Mouse (Mus musculus) right cerebral cortex, postnatal 14 days (tissue): Measurements from ENCODE around the gene Rprd1b.

Source experiments
- DNase-seq: peaks from one replicate; pipeline ENCODE4 v3.0.0; 2022

The Rprd1b gene

GRCm38 (mm10) chr2:158128461-158129130 is 100.3 kb downstream of the Rprd1b start:
- no peak for DNase-seq

GRCm38 (mm10) chr2:158129291-158130002 is 101.2 kb downstream of the Rprd1b start:
- no peak for DNase-seq

GRCm38 (mm10) chr2:158130391-158130986 is 102.2 kb downstream of the Rprd1b start:
- peak; percentile 27 for DNase-seq

GRCm38 (mm10) chr2:158131197-158131835 is 103.0 kb downstream of the Rprd1b start:
- DNase-seq: no peak

GRCm38 (mm10) chr2:158132320-158132719 is 104.0 kb downstream of the Rprd1b start:
- DNase-seq: no peak

GRCm38 (mm10) chr2:158133050-158133449 is 104.8 kb downstream of the Rprd1b start:
- DNase-seq: no peak

GRCm38 (mm10) chr2:158136205-158136604 is 107.9 kb downstream of the Rprd1b start:
- DNase-seq: no peak

- no peak for DNase-seq
These were observed 109.5 kb downstream of the Rprd1b start for GRCm38 (mm10) chr2:158137771-158138170.

GRCm38 (mm10) chr2:158138778-158139177 is 110.5 kb downstream of the Rprd1b start:
- no peak for DNase-seq

GRCm38 (mm10) chr2:158139628-158140027 is 111.3 kb downstream of the Rprd1b start:
- DNase-seq: no peak

- no peak for DNase-seq
These were observed 112.4 kb downstream of the Rprd1b start for GRCm38 (mm10) chr2:158140664-158141063.

- no peak for DNase-seq
These were observed 113.0 kb downstream of the Rprd1b start for GRCm38 (mm10) chr2:158141271-158141670.

GRCm38 (mm10) chr2:158141690-158142440 is 113.6 kb downstream of the Rprd1b start:
- no peak for DNase-seq

GRCm38 (mm10) chr2:158142981-158143380 is 114.7 kb downstream of the Rprd1b start:
- no peak for DNase-seq

- DNase-seq: no peak
These were observed 115.5 kb downstream of the Rprd1b start for GRCm38 (mm10) chr2:158143816-158144215.

- no peak for DNase-seq
These were observed 116.0 kb downstream of the Rprd1b start for GRCm38 (mm10) chr2:158144263-158144662.

- no peak for DNase-seq
These were observed 116.6 kb downstream of the Rprd1b start for GRCm38 (mm10) chr2:158144750-158145527.

- no peak for DNase-seq
These were observed 117.3 kb downstream of the Rprd1b start for GRCm38 (mm10) chr2:158145528-158146065.

- peak; percentile 79 for DNase-seq
These were observed 117.9 kb downstream of the Rprd1b start, which contains the start of gene Tgm2 for GRCm38 (mm10) chr2:158146223-158146622. Tgm2 (minus strand) TSS chr2:158146436.

- no peak for DNase-seq
These were observed 118.7 kb downstream of the Rprd1b start for GRCm38 (mm10) chr2:158146971-158147370.

- DNase-seq: no peak
These were observed 122.8 kb downstream of the Rprd1b start for GRCm38 (mm10) chr2:158151077-158151476.
